Mouse (Mus musculus) layer of hippocampus, postnatal 14 days (tissue): ENCODE results near the gene Gm13287. TPM values are rescaled to one million over a fixed set of nuclear protein-coding genes. Genes with fewer than 3 reads are reported as not detected.

Experiments used
- total RNA-seq, 2 experiments: library from RNA; stranded (reverse); gene quantifications; 2 replicates each; pipeline ENCODE4 v1.2.3; 2021

The Gm13287 gene
- total RNA-seq, 2 experiments from 2014 or later = not detected

Other genes with a start within 250 kb of the Gm13287 start
- not detected for gene Ifna15, start 245.0 kb upstream of the Gm13287 start, total RNA-seq
- gene Ifna14, start 231.5 kb upstream of the Gm13287 start, total RNA-seq = not detected
- not detected for gene Ifna9, start 210.9 kb upstream of the Gm13287 start, total RNA-seq
- gene Ifna12, start 199.9 kb upstream of the Gm13287 start, total RNA-seq = not detected
- gene C87499, start 168.8 kb upstream of the Gm13287 start, total RNA-seq = not detected
- gene Ifna13, start 158.8 kb upstream of the Gm13287 start, total RNA-seq = not detected
- gene Ifna16, start 126.3 kb upstream of the Gm13287 start, total RNA-seq = not detected
- not detected for gene Ifna2, start 119.3 kb upstream of the Gm13287 start, total RNA-seq
- not detected for gene Ifnab, start 111.9 kb upstream of the Gm13287 start, total RNA-seq
- gene Gm26566, start 81.4 kb upstream of the Gm13287 start, total RNA-seq = 1 to 10 TPM; 1.1 to 2.1 TPM
- gene Klhl9, start 80.8 kb upstream of the Gm13287 start, total RNA-seq = 100 to 1,000 TPM; 105 to 106 TPM
- not detected for gene Gm13271, start 48.4 kb upstream of the Gm13287 start, total RNA-seq
- gene Gm13283, start 43.1 kb upstream of the Gm13287 start, total RNA-seq = not detected
- not detected for gene Gm13290, start 29.4 kb upstream of the Gm13287 start, total RNA-seq
- gene Gm13289, start 26.3 kb upstream of the Gm13287 start, total RNA-seq = not detected
- not detected for gene Gm13272, start 23.4 kb upstream of the Gm13287 start, total RNA-seq
- not detected for gene Ifnz, start 21.1 kb upstream of the Gm13287 start, total RNA-seq
- gene Gm13276, start 17.5 kb upstream of the Gm13287 start, total RNA-seq = not detected
- gene Gm13277, start 14.6 kb upstream of the Gm13287 start, total RNA-seq = not detected
- not detected for gene Gm13278, start 11.7 kb upstream of the Gm13287 start, total RNA-seq
- gene Gm13275, start 8.8 kb upstream of the Gm13287 start, total RNA-seq = not detected
- gene Gm13279, start 5.9 kb upstream of the Gm13287 start, total RNA-seq = not detected
- gene Gm13285, start 3.6 kb upstream of the Gm13287 start, total RNA-seq = not detected
- gene Gm13288, start 2.3 kb downstream of the Gm13287 start, total RNA-seq = not detected
- gene Ifna7, start 13.0 kb downstream of the Gm13287 start, total RNA-seq = not detected
- gene Ifna11, start 16.7 kb downstream of the Gm13287 start, total RNA-seq = not detected
- gene Ifna6, start 24.2 kb downstream of the Gm13287 start, total RNA-seq = not detected
- gene Ifna5, start 32.3 kb downstream of the Gm13287 start, total RNA-seq = not detected
- not detected for gene Ifna4, start 38.6 kb downstream of the Gm13287 start, total RNA-seq
- not detected for gene Ifna1, start 46.8 kb downstream of the Gm13287 start, total RNA-seq
- gene Ifne, start 76.9 kb downstream of the Gm13287 start, total RNA-seq = not detected